Mouse (Mus musculus): ENCODE measurements around the gene Sox10.

GRCm38 (mm10) chr15:79192885-79193845 lies 28.1 kb upstream of the Sox10 start:
- no peak for TF ChIP-seq CTCF (conservative IDR thresholded peaks at IDR 0.05; ENCODE audit: low read length)
- TF ChIP-seq POU5F1 (IDR thresholded peaks at IDR 0.05; ENCODE audit: borderline replicate concordance, low read length), result no peak
- no peak for TF ChIP-seq NANOG (IDR thresholded peaks at IDR 0.05; ENCODE audit: borderline replicate concordance, low read length)

All from E14TG2a.4 (cell line).